Mouse (Mus musculus): Measurements from ENCODE around the gene Olfr1373.
"Not testable (repeated sequence)": the region's sequence is repeated elsewhere in the genome, so short reads cannot be mapped to it uniquely, and the experiment has no call there.

Olfr1373 gene

DNA sequence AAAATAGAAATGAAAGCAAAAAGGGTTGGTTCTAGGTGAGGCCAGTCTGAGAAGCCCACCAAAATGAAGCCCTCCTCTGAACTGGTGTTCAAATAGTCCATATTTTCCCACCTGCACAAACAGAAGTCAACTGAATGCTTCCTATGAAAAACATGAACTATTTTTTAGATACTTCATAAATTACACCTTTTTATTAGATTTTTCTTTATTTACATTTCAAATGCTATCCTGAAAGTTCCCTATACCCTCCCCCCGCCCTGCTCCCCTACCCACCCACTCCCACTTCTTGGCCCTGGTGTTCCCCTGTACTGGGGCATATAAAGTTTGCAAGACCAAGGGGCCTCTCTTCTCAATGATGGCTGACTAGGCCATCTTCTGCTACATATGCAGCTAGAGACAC, at the start of gene Olfr1373:
TSS of gene Olfr1373 (minus strand) at position 101 of the 400 bp plus-strand sequence.
- in situ Hi-C loops (cut with MboI) = not testable (repeated sequence)

DNA sequence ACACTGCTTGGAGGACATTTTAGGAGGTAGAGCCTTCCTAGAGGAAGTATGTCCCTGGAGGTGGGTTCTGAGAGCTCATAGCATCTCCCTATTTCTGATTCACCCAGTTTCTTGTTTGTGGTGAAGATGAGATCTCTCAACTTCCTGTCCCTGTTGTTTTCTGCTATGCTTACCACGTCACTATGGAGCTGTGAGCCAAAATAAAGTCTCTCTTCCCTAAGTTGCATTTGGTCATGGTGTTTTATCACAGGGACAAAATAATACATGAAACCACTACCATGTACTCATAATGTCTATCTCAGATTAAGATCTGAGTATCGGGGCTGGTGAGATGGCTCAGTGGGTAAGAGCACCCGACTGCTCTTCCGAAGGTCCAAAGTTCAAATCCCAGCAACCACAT, 35.3 kb upstream of the Olfr1373 start:
- in situ Hi-C loops (cut with MboI) = not testable (repeated sequence)

DNA sequence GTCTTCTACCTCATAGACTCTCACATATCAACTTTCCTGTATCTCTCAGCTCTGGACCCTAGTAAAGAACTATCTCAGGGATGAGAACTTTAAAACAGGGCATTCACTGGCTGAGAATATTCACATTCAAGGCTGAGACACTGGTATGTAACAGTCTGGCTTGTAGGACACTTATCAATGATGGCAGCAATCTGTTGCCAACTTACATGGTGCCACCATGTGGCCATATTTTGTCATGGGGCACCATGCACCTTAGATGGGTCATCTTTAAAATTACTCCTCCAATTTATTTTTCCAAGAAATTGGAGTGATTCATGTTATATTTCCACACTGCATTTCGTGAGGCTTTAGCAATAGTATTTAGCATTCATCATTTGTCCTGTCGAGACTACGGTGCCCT, 34.6 kb upstream of the Olfr1373 start:
- in situ Hi-C loops (cut with MboI) = not testable (repeated sequence)

DNA sequence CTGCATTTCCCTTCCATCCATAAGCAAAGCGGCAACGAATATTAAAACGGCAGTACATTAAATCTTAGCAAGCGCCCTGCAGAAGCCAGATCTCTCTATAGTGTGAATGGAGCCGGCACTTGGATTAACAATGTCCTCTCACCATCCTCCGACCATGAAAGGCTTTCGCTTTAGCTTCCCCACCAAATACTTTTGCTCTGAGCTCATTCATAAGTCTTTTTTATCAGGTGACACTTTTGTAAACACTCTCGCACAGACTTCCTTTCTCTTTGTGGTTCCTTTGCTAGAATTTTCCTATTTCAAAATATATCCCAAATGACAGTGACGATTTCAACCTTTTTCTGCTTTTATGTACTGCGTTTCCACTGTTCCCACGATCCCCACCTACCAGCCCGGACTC, 23.1 kb upstream of the Olfr1373 start:
- in situ Hi-C loops (cut with MboI) = no loop called here

DNA sequence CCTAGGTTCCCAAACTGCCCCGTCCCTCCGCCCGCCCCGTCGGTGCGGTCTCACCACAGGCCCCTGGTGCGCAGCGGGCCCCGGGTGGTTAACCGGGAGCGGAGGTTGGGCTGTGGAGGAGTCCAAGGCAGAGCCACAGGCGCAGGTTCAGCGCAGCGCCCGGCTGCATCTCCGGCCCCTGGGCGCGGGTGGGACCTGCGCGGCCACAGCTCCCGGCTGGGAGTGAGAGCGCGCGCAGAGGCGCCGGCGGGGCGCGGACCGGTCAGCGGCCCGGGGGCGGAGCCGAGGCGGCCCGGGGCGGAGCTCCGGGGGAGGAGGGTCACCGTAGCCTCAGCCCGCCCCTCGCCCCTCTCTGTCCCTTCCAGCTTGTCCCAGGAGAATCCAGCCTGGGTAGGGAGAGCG, 22.6 kb upstream of the Olfr1373 start:
- in situ Hi-C loops (cut with MboI) = not testable (repeated sequence)

DNA sequence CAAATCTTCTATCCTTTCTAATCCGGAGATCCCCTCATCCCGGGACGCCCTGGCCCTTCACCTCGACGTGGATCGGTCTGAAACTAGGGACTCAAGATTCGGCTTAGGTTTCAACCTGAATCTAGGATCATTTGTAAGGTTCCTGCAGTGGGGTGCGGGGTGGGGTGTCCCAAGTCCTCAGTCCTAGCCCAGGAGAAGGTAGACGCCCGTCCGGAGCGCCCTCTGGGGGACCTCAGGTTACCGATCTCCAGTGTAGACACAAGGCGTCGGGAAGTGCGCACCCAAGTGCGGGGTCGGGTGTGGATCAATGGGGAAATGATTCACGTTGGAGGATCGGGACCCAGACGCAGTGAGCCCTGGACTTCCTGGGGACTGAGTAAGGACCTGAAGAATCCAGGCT, 21.8 kb upstream of the Olfr1373 start:
- in situ Hi-C loops (cut with MboI) = no loop called here

DNA sequence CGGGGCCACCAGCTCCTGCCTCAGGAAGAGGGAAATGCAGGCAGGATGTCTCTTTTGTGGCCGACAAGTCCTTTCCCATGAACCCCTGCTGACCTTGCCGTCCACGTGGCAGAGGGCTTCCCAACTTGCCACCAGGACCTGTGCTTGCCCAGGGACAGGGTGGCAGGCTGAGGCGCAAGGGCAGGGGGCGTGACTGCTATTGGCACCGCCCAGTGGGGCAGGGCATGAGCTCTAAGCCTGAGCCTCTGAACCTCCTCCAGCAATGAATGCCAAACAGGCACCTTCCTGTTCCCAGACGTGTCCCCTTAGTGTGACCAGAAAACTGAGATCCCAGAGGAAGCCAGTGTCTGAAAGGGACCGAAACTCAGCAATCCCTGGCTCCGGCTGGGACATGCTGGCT, 18.6 kb upstream of the Olfr1373 start:
- in situ Hi-C loops (cut with MboI) = no loop called here

DNA sequence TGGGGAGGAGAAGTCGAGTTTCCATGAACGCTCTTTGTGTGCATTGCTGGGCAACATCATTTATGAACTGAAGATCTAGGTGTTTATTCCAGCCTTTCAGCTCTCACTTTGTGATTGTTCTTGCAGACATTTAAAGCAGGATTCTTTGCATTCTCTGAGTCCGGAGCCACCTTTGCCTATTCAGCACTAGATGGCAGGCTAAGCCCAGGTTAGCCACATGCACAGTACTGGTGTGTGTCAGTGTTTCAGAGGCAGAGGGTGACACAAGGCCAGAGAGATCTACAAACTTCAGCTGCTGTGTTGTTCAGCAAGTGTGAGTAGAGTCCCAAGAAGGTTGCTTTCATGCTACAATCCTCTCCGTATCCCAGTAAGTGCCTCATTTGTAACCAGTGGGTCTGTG, 1.7 kb downstream of the Olfr1373 start:
- in situ Hi-C loops (cut with MboI) = not testable (repeated sequence)

DNA sequence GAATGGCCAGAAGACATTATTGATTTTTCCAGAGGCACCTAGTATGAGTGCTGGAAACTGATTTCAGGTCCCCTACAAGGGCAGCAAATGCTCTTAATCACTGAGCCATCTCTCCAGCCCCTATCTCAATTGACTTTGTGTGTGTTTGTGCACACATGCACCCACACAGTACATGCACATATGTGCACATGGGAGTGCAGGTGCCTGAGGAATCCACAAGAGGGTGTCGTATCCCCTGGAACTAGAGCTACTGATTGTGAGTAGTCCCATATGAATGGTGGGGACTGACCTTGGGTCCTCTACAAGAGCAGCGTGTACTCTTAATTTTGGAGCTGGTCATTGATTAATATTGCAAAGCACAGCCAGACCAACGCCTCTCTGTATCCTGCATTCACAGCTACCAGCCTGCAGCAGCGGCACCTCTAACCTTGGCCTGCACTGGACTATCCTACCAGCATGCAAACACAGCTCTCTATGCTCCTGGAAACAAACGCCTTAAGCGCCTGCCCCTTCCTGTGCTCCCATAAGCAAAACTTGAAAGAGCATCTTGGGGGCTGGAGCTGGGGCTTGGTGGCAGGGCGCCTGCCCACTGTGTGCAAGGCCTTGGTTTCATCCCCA, 14.8 kb downstream of the Olfr1373 start:
- in situ Hi-C loops (cut with MboI) = no loop called here

DNA sequence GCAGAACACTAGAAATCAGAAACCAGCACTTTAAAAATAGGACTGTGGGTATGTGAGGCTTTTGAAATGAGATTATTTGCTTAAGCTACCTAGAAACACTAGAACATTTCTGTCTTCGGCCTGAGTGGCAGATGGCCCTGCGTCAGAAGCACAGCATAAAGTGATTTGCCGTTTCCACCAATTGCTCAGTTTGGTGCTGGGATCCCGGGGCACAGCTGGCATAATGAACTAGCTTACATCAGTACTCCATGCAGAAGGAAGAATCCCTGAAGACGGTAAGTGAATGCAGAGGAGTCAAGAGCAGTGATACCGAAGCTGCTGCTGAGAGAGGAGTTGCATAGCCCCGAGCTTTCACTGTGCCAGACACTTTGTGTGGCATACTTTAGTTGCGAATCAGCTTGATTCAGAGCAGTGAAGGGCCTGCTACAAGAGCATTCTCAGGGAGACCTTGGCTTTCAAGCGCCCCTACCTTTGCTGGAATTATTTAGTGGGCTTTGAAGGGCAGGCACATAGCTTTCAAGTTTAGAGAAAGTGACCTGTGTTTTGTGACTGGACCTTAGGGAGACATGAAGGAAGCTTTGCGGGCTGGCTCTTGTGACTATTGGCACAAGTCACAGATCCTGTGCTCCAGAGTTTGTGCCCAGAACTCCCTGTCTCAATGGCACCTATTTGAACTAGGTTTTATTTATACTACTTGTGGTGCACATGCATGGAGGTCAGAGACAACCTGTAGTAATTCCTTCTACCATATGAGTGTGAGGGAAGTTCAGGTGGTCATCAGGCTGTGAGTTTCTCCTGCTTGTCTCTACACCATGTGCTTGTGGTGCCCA, 15.5 kb downstream of the Olfr1373 start:
- in situ Hi-C loops (cut with MboI) = no loop called here

DNA sequence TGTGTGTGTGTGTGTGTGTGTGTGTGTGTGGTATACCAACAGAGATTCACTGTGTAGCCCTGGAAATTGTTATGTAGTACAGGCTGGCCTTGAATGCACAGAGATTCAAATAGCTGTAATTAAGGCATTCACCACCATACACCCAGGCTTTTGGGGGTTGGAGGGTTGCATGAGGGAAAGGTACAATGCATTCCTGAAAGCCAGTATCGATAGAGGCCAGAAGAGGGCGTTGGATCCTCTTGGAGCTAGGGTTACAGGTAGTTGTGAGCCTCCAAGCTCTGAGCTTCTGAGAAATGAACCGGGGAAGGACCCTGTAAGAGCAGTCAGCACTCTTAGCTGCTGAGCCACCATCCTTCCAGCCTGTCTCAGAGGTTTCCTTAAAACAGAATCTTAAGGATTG, 16.2 kb downstream of the Olfr1373 start:
- in situ Hi-C loops (cut with MboI) = no loop called here

DNA sequence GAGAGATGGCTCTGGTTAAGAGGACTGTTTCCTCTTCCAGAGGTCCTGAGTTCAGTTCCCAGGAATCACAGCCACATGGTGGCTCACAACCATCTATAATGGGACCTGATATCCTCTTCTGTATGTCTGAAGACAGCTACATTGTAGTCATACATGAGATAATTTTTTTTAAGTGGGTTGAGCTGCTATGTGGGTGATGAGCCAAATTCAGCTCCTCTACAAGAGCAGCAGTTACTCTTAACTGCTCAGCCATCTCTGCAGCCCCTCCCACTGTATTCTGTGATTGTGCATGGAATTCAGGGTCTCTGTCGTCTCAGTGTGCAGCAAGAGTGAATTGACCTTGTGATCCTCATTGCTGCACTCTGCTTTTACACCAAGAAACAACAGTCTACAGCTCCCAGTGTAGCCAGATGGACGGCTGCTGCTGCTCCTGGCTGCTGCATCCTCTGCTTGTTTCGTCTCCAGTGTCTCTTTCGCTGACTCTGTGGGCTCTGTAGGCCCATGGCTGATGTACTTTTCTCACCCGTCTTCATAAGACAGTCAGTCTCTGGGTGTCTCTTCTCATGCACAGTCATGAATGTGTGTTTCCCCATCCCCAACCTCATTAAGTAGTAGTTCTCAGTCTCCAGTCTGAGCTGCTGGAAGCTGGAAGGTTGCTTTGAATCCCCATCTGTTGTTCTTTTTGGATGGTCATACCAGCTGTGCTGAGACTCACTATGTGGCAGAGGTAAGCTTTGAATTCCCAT, 16.8 kb downstream of the Olfr1373 start:
- in situ Hi-C loops (cut with MboI) = no loop called here

DNA sequence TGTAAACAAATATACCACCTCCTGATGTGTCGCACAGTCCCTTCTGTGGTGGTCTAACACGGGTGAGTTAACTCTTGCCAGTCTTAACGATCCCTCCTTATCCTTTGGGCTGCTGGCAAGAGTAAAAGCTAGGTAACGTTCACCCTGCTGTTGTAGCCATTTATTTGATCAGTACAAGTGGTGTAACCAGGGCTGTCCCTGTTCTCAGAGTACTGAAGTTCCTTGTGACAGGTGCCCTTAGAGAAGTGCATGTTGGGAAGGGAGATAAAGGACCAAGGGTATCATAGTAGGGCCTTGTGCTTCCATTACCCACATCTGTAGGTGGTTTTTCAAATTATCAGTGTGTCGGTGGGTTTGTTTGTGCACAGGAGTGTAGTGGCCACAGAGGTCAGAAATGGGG, 17.6 kb downstream of the Olfr1373 start:
- in situ Hi-C loops (cut with MboI) = no loop called here

DNA sequence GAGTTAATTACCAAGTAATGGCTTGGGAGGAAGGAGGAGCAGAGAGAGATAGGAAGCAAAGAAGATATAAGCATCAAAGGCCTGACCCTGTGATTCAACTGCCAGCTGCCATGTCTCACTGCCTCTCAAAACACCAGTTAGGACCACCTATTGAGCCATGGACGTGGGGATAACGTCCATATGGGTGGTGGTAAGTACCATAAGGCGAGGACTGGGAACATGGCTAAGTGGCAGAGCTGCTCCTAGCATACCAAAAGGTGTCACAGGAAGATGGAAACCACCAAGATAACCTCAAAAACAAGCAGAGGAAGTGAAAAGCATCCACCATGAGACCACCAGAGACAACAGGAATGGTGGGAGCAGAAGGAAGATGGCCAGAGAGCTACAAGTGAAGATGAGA, 18.2 kb downstream of the Olfr1373 start:
- in situ Hi-C loops (cut with MboI) = no loop called here

DNA sequence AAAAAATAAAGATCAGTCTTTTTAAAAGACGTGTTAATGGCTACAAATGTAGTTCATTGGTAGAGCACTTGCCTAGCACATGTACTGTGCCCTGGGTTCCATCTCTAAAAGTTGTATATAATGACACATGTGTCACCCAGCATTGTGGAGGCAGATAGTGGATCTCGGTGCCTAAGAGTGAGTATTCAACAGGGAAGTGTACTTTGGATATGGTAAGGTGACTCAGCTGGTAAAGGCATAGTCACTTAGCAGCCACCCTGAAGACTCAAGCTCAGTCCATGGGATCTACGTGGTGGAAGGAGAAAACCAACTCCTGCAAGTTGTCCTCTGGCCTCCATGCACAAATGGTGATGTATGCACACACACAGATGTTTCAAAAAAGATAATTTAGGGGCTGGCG, 20.9 kb downstream of the Olfr1373 start:
- in situ Hi-C loops (cut with MboI) = no loop called here

DNA sequence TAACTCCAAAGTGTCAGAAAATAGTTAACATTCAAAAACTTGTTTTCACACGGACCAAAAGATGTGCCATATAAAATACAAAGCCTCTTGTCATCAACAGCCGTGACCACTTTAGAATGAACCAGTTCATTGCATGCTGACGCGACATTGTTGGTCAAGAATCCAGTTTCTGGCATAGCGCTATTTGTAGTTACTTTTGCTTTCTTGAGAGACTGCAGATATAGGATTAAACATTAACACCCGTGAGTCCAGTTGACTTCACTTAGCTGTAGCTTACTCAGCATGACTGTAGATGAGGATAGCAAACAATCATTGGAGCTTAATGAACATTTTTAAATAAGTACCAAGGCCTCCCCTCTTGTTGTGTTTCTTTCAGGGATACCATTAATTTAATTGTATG, 23.3 kb downstream of the Olfr1373 start:
- in situ Hi-C loops (cut with MboI) = no loop called here

DNA sequence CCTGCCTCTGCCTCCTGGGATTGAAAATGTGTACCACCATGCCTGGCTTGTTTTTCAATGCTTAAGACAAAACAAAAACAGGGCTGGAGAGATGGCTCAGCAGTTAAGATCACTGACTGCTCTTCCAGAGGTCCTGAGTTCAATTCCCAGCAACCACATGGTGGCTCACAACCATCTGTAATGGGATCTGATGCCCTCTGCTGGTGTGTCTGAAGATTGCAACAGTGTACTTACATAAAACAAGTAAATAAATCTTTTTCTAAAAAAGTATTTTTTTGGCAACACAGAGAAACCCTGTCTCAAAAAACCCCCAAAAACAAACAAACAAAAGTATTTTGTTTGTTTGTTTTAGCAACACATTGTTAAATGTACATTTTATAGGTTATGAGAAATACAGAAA, 24.9 kb downstream of the Olfr1373 start:
- in situ Hi-C loops (cut with MboI) = not testable (repeated sequence)

DNA sequence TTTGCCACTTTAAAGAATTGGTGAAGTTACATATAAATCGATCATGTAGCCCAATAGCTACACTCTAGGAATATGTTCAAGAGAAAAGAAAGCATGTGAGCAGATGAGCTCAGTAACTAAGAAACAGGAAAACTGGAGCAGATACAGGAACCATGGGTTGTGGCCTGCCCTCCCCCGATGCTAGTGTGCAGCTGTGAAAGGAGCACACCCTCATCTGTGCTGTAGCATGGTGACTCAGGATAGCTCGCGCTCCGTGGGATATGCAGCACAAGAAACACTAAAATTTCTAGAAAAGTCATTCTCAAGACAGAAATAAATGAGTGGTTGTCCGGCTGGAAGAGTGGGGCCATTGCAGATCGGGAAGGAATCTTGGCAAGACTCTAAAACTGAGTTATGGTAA, 28.2 kb downstream of the Olfr1373 start:
- in situ Hi-C loops (cut with MboI) = no loop called here

DNA sequence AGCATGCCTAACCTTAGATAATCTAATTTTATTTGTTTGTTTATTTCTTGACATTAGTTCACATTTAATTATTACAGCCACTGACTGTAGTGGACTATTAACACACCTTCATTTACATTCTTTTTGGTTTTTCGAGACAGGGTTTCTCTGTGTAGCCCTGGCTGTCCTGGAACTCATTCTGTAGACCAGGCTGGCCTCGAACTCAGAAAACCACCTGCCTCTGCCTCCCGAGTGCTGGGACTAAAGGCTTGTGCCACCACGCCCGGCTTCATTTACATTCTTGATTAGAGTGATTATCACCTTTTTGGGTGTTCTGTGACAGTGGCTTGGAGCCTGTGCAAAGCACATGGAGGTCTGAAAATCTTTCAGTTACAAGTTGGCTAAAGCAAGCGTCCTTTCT, 29.2 kb downstream of the Olfr1373 start:
- in situ Hi-C loops (cut with MboI) = not testable (repeated sequence)

DNA sequence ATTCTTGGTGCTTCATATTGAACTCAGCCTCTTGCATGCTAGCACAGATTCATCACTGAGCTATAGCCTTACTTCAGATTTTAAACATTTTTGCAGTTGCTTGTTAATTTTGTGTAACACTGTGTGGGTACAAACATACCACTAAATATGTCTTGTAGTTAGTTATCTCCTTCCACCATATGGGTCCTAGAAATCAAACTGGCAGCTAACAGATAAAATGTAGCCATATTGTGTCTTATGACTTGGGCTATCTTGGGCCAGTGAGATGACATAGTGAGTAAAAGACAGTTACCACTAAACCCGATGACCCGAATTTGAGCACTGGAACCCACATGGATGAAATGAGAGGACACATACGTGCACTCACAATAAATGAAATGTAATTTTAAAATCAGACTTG, 29.8 kb downstream of the Olfr1373 start:
- in situ Hi-C loops (cut with MboI) = no loop called here

DNA sequence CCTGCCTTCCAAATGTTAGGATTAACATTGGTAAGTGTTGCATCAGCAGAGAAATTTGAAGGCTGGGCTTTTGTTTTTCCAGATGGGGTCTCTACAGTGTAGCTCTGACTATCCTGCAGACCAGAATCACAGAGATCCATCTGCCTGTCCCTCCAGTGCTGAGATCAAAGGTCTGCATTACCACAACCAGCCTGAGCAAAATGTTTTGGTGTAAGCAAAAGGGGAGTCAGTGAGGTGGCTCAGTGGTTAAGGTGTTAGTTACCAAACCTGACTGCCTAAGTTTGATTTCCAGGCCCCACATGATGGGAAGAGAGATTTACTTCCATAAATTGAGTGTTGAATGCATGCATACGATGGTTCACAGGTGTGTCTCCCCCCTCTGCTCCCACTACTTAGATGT, 35.9 kb downstream of the Olfr1373 start:
- in situ Hi-C loops (cut with MboI) = no loop called here

DNA sequence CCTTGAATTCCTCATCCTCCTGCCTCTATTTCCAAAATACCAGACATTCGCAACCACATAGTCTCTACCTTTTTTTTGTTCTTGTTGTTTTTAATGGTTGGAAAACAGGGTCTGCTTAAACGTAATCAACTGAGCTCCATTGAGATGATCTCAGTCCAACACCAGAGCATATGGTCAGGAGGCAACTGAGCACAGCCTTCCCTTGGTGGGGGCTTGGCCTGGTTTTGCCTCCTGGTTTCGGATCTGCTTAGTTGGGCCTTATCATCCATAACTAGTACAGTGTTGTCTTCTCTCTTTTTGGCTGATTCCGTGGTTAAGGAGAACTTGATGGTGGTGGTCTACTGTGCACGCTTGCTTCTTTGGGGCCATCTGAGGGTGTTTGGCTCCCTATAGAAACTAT, 36.5 kb downstream of the Olfr1373 start:
- in situ Hi-C loops (cut with MboI) = no loop called here

DNA sequence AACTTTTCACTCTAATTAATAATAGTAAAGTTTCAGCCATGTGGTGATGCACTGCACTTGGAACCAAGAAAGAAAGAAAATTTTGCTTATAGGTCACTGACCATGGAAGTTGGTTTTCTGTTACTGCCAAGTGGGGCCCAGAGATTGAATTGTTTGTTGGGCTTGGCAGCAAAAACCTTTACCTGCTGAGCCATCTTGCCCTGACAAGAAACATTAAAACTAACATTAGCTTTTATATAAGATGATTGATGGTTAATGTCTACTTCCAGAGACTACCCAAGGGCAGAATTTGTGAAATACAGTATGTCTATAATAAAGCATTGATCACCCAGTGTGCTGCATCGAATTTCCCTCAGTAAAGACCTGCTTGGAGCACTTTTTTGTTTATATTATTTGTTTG, 38.9 kb downstream of the Olfr1373 start:
- in situ Hi-C loops (cut with MboI) = no loop called here

Data from mature B cell (primary cell).